Mouse (Mus musculus): ENCODE results near the gene Astn2. TPM values are rescaled to one million over a fixed set of nuclear protein-coding genes. Genes with fewer than 3 reads are reported as not detected.

Astn2 gene
- polyA plus RNA-seq, 1 experiment from 2014 or later: 0.57 TPM

DNA sequence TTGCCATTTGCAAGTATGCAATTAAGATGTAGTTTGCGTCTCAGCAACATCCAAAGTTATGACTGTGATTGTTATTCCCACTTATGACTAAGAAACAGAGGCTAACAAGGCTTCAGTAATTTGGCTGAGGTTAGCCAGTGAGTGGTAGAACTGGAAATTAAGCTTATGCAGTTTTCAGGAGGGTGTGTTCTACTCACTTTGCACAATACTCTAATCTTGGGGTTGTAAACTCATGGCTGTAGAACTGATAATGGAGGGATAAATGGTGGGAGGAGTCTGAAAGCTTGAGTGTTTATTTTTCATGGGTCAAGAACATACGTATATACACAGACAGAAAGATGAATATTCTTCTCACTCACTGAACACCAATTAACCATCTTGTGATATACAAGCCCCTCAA is 499.4 kb downstream of the Astn2 start:
- H3K36me3 ChIP-seq (ENCODE audit: control insufficient read depth, insufficient read depth, low read length): no peaks in the 10 kb centered on the region
- H3K4me1 ChIP-seq (ENCODE audit: control insufficient read depth, insufficient read depth, low read length): peaks cover 3% of the 10 kb centered on the region; the same call in 1 of the 2 replicates
- no peak overlapping the region for H3K27ac ChIP-seq (ENCODE audit: low read depth, low read length)
- H3K9me3 ChIP-seq (ENCODE audit: control insufficient read depth, low read length): no peaks in the 10 kb centered on the region
- 91% methylated on average over 2 of the region's 2 CpGs for WGBS
- no peak overlapping the region for H3K4me2 ChIP-seq
- DNase-seq (ENCODE audit: low spot score, missing footprints) (peak; percentile 31), ATAC-seq (ENCODE audit: low FRiP score) (no peak)
- no peak overlapping the region for H3K9ac ChIP-seq (ENCODE audit: low read length)
- H3K4me3 ChIP-seq (ENCODE audit: low read depth, low read length): no peak overlapping the region
- H3K27me3 ChIP-seq (ENCODE audit: control insufficient read depth, insufficient read depth, low read length): no peaks in the 10 kb centered on the region

DNA sequence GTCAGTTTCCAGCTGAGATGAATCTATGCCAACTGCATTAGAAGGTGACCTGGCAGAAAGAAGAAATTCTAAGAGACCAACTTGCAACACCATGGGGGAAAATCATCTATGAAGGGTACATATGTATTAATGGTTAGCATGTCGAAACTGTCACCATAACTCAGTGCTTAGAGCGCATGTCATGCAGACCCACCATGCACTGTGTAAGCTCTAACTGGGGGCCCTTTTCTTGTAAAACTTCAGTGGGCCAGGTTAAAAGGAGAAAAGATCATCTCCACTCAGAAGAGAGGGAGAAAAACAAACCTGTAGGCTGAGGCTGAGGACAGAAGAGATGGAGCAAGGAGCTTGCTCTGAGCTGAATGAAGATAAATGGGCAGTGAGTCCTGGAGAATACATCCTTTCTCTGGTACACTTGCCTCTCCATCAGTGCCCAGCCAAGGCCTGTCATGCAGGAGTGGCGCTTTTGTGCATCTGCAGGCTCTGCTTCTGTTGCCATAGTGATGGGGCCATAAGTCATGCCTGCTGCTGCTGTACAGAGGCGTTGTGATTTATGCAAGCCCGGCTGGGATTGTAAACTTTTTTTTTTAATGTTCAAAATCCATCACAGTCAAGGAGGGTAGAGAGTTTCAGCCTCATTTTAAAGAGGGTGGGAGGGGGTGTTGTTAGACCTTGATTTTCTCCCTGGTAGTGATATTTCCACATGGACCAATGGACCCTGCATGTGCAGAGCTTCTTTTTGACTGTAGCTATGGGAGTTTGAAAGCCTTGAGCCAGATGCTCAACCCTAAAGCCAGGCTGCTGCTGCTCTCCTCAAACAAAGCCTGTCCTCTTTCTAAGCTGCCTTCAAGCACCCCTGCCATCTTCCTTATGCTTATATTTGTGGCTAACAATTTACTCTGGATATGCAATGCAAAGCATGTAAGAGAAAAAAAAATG is 508.1 kb downstream of the Astn2 start:
- Histone ChIP-seq H3K9ac (ENCODE audit: low read length) (no peak overlapping the region), H3K4me2 (no peak overlapping the region), H3K27me3 (ENCODE audit: control insufficient read depth, insufficient read depth, low read length) (no peaks in the 10 kb centered on the region), H3K27ac (ENCODE audit: low read depth, low read length) (no peak overlapping the region), H3K4me1 (ENCODE audit: control insufficient read depth, insufficient read depth, low read length) (peaks cover 7% of the 10 kb centered on the region), H3K9me3 (ENCODE audit: control insufficient read depth, low read length) (no peaks in the 10 kb centered on the region), H3K4me3 (ENCODE audit: low read depth, low read length) (no peak overlapping the region), H3K36me3 (ENCODE audit: control insufficient read depth, insufficient read depth, low read length) (no peaks in the 10 kb centered on the region)
- DNase-seq (ENCODE audit: low spot score, missing footprints) (peak; percentile 81), ATAC-seq (ENCODE audit: low FRiP score) (peak; percentile 95)
- WGBS: 56% methylated on average over 5 of the region's 5 CpGs

DNA sequence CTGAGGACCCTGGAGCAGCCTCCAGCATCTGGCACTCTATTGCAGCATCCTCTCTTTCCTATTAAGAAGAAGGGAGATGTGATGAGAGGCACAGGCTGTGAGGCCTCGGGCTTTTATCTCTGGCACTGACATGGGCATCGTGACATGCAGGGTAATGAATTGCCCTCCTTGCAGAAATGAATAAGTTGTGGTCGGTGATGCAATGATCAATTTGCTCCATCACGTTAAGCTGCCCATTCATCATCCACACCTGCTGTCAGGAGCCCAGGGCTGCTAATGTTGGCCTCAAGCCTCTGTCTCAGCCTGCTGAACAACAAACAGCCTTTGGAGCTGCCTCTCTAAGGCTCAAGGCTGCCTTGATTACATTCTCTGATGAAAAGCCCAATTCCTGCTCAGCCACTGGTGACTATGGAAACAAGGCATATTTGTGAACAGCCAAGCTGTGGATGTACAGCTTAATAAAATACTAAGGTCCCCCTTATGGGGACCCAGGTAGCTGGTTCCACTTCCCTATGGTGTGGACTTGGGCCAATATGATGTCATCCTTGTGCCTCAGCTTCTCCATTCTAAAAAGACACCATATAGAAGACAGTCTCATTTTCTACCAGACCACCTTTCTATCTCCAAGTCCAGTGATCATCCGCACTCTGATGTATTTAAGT is 515.9 kb downstream of the Astn2 start:
- no peak for DNase-seq (ENCODE audit: low spot score, missing footprints)
- Histone ChIP-seq H3K9me3 (ENCODE audit: control insufficient read depth, low read length) (no peaks in the 10 kb centered on the region), H3K27ac (ENCODE audit: low read depth, low read length) (no peak overlapping the region), H3K9ac (ENCODE audit: low read length) (no peak overlapping the region), H3K4me3 (ENCODE audit: low read depth, low read length) (no peak overlapping the region), H3K36me3 (ENCODE audit: control insufficient read depth, insufficient read depth, low read length) (no peaks in the 10 kb centered on the region), H3K27me3 (ENCODE audit: control insufficient read depth, insufficient read depth, low read length) (no peaks in the 10 kb centered on the region), H3K4me2 (no peak overlapping the region), H3K4me1 (ENCODE audit: control insufficient read depth, insufficient read depth, low read length) (peaks cover 4% of the 10 kb centered on the region; the same call in 1 of the 2 replicates)
- WGBS: 53% methylated on average over 5 of the region's 5 CpGs
- ATAC-seq (ENCODE audit: low FRiP score): peak; percentile 70; the same call in 1 of the 2 replicates

DNA sequence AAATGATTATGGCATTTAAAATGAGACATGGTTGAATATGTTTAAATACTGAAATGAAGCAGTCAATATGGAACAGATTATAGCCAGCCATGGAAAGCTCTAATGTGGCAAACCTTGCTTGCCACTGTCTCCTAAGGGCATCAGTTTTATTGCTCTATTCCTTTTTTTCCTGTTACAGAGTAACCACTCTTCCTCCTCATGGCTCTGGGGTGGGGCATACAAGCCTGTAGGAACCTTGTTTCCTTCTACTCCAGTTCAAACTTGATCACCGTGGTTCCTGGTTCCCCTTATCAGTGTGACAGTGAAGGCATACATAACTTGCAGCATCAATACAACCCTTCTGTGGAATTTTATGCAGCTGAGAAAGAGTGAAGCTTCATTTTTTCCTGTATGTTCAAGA is 517.5 kb downstream of the Astn2 start:
- Histone ChIP-seq H3K27ac (ENCODE audit: low read depth, low read length) (no peak overlapping the region), H3K9ac (ENCODE audit: low read length) (no peak overlapping the region), H3K4me3 (ENCODE audit: low read depth, low read length) (no peak overlapping the region), H3K36me3 (ENCODE audit: control insufficient read depth, insufficient read depth, low read length) (no peaks in the 10 kb centered on the region), H3K9me3 (ENCODE audit: control insufficient read depth, low read length) (no peaks in the 10 kb centered on the region), H3K27me3 (ENCODE audit: control insufficient read depth, insufficient read depth, low read length) (no peaks in the 10 kb centered on the region), H3K4me1 (ENCODE audit: control insufficient read depth, insufficient read depth, low read length) (peaks cover 4% of the 10 kb centered on the region; the same call in 1 of the 2 replicates), H3K4me2 (no peak overlapping the region)
- WGBS: 94% methylated on average over 1 of the region's 1 CpGs
- no peak for ATAC-seq (ENCODE audit: low FRiP score)
- no peak for DNase-seq (ENCODE audit: low spot score, missing footprints)

DNA sequence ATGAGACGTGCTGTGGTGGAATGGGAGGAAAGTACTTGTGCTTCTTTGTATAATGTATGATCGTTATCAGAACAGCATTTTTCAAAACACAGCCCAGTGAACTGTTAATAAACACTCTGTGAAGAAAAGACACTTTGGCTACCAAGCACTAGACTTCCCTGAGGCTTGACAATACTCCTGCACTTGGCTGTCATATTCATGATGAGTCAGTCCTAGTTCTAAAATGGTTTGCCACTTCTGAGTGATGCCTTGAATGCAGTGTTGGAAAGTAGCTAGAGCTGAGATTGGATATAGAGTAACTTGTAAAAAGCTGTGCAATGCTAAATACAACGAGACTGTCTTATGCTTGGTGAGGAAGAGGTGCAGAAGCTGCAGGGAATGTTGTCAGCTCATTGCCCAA is 518.5 kb downstream of the Astn2 start:
- no peak overlapping the region for H3K27ac ChIP-seq (ENCODE audit: low read depth, low read length)
- no peak overlapping the region for H3K4me2 ChIP-seq
- no peak overlapping the region for H3K9ac ChIP-seq (ENCODE audit: low read length)
- H3K4me1 ChIP-seq (ENCODE audit: control insufficient read depth, insufficient read depth, low read length): peaks cover 4% of the 10 kb centered on the region; the same call in 1 of the 2 replicates
- H3K27me3 ChIP-seq (ENCODE audit: control insufficient read depth, insufficient read depth, low read length): no peaks in the 10 kb centered on the region
- no peaks in the 10 kb centered on the region for H3K36me3 ChIP-seq (ENCODE audit: control insufficient read depth, insufficient read depth, low read length)
- DNase-seq (ENCODE audit: low spot score, missing footprints): no peak
- no peak overlapping the region for H3K4me3 ChIP-seq (ENCODE audit: low read depth, low read length)
- 85% methylated on average over 3 of the region's 3 CpGs for WGBS
- H3K9me3 ChIP-seq (ENCODE audit: control insufficient read depth, low read length): no peaks in the 10 kb centered on the region
- no peak for ATAC-seq (ENCODE audit: low FRiP score)

DNA sequence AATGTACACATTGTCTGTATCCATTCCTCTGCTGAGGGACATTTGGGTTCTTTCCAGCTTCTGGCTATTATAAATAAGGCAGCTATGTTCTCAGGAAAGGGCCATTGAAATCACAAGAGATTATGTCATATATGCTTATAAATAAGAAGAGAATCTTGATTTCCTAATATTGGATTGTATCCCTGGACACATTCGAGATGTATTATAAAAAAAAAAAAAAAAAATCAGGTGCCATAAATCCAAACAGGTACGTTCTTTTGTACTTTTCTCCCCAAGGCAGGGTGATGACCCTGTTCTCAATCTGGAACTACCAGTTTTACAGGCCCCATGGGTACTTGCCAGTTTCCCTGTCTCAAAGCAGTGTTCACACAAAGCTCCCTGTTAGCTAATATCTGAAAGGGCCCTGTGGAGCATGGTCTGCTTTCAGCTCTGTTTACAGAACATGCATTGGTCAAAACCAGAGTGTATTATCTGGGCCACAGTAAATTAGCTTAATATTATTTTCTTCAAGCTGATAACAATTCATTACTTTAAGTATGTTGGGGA is 530.1 kb downstream of the Astn2 start:
- WGBS: 89% methylated on average over 2 of the region's 2 CpGs
- H3K9me3 ChIP-seq (ENCODE audit: control insufficient read depth, low read length): no peaks in the 10 kb centered on the region
- H3K4me1 ChIP-seq (ENCODE audit: control insufficient read depth, insufficient read depth, low read length): no peaks in the 10 kb centered on the region
- H3K36me3 ChIP-seq (ENCODE audit: control insufficient read depth, insufficient read depth, low read length): no peaks in the 10 kb centered on the region
- no peak overlapping the region for H3K4me2 ChIP-seq
- H3K27me3 ChIP-seq (ENCODE audit: control insufficient read depth, insufficient read depth, low read length): no peaks in the 10 kb centered on the region
- DNase-seq (ENCODE audit: low spot score, missing footprints) (no peak), ATAC-seq (ENCODE audit: low FRiP score) (no peak)
- no peak overlapping the region for H3K9ac ChIP-seq (ENCODE audit: low read length)
- no peak overlapping the region for H3K4me3 ChIP-seq (ENCODE audit: low read depth, low read length)
- no peak overlapping the region for H3K27ac ChIP-seq (ENCODE audit: low read depth, low read length)

DNA sequence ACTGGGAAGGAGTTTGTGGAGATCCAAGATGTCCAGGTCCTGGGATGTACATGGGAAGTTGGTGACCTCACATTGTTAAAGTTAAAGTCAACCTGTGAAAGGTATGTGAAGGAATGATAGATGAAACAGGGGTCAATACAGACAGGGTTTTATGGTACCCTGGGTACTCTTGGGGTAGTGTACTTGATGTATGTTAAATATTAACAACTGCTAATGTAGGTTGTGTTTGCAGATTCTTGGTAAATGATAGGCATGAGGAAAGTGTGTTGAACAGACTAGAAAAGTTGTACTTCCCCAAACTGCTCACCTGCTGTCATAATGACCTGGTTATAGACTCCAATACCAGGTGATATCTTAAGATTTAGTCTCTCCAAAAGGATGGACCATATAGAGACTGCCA is 539.9 kb downstream of the Astn2 start:
- Histone ChIP-seq H3K4me2 (no peak overlapping the region), H3K36me3 (ENCODE audit: control insufficient read depth, insufficient read depth, low read length) (no peaks in the 10 kb centered on the region), H3K9me3 (ENCODE audit: control insufficient read depth, low read length) (no peaks in the 10 kb centered on the region), H3K9ac (ENCODE audit: low read length) (no peak overlapping the region), H3K4me1 (ENCODE audit: control insufficient read depth, insufficient read depth, low read length) (no peaks in the 10 kb centered on the region), H3K4me3 (ENCODE audit: low read depth, low read length) (no peak overlapping the region), H3K27ac (ENCODE audit: low read depth, low read length) (no peak overlapping the region), H3K27me3 (ENCODE audit: control insufficient read depth, insufficient read depth, low read length) (no peaks in the 10 kb centered on the region)
- DNase-seq (ENCODE audit: low spot score, missing footprints): no peak
- ATAC-seq (ENCODE audit: low FRiP score): no peak

DNA sequence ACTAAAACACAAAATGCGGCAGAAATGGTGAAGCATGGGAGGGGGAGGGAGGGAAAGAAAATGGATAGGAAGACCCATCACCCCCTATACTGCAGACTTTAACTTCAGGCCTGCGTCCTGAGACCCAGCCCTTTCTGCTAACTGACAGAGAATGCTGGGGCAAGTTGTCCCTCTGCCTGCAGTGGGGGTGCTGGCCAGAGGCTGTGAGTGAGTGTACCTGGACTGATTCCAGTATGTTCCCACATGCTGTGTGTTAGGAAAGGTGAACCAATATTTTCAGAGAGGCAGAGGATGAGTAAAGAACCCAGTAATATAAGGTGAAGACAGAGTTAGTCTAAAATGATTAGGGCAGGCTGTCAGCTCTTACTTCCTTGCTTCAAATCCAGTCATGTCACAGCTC is 561.2 kb downstream of the Astn2 start:
- ATAC-seq (ENCODE audit: low FRiP score) (no peak), DNase-seq (ENCODE audit: low spot score, missing footprints) (no peak)
- WGBS: 87% methylated on average over 2 of the region's 2 CpGs
- peaks cover 3% of the 10 kb centered on the region; the same call in 1 of the 2 replicates for H3K4me1 ChIP-seq (ENCODE audit: control insufficient read depth, insufficient read depth, low read length)
- H3K27me3 ChIP-seq (ENCODE audit: control insufficient read depth, insufficient read depth, low read length): peaks cover 33% of the 10 kb centered on the region
- H3K36me3 ChIP-seq (ENCODE audit: control insufficient read depth, insufficient read depth, low read length): no peaks in the 10 kb centered on the region
- H3K27ac ChIP-seq (ENCODE audit: low read depth, low read length): no peak overlapping the region
- no peak overlapping the region for H3K4me2 ChIP-seq
- no peaks in the 10 kb centered on the region for H3K9me3 ChIP-seq (ENCODE audit: control insufficient read depth, low read length)
- no peak overlapping the region for H3K4me3 ChIP-seq (ENCODE audit: low read depth, low read length)
- no peak overlapping the region for H3K9ac ChIP-seq (ENCODE audit: low read length)

DNA sequence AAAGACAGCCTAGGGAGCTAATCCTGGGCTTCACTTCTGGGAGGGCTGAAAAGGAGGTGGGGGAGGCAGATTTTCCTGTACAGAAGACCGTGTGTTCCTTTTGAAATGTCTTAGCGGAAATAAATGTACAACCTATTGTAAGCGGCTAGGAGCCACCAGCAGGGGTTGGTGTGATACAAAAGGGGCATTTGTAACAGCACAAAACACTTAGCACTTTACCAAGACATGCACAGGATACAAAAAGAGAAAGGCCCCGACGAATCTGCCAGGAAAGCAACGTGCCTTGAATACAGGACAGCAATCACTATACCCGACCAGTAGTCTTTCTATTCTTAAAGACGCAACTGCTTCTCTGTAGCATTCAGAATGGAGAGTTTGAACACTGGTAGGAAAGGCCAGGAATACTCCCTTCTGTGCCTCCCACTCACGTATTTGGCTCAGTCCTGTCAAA is 564.8 kb downstream of the Astn2 start:
- H3K4me3 ChIP-seq (ENCODE audit: low read depth, low read length): no peak overlapping the region
- H3K4me2 ChIP-seq: no peak overlapping the region
- H3K27ac ChIP-seq (ENCODE audit: low read depth, low read length): no peak overlapping the region
- DNase-seq (ENCODE audit: low spot score, missing footprints) (peak; percentile 87), ATAC-seq (ENCODE audit: low FRiP score) (peak; percentile 93)
- peaks cover 62% of the 10 kb centered on the region for H3K27me3 ChIP-seq (ENCODE audit: control insufficient read depth, insufficient read depth, low read length)
- H3K9ac ChIP-seq (ENCODE audit: low read length): no peak overlapping the region
- 11% methylated on average over 9 of the region's 9 CpGs for WGBS
- peaks cover 3% of the 10 kb centered on the region; the same call in 1 of the 2 replicates for H3K4me1 ChIP-seq (ENCODE audit: control insufficient read depth, insufficient read depth, low read length)
- H3K36me3 ChIP-seq (ENCODE audit: control insufficient read depth, insufficient read depth, low read length): no peaks in the 10 kb centered on the region
- H3K9me3 ChIP-seq (ENCODE audit: control insufficient read depth, low read length): no peaks in the 10 kb centered on the region

All from midbrain, embryonic 11.5 days (tissue).